Mouse (Mus musculus) liver, embryonic 14.5 days (tissue): ENCODE results near the gene Fxn.
A peak's percentile ranks its signal among the peaks of the same experiment; 100 is the strongest.

Experiments used
- CTCF ChIP-seq: IDR thresholded peaks from 2 replicates; pipeline ENCODE4 v1.5.1; 2016; ENCODE audit warnings: antibody characterized with exemption, low read depth, control low read depth
- EP300 ChIP-seq: IDR thresholded peaks from 2 replicates; pipeline ENCODE4 v1.6.1; 2016; ENCODE audit warnings: antibody characterized with exemption, low read depth

GRCm38 (mm10) chr19:24300994-24301767, 20.8 kb upstream of the Fxn start:
- TF ChIP-seq EP300 (no peak), CTCF (peak; percentile 94)
